Mouse (Mus musculus): ENCODE results near the gene Sec61a2.
A peak's percentile ranks its signal among the peaks of the same experiment; 100 is the strongest.

Sec61a2 gene

DNA sequence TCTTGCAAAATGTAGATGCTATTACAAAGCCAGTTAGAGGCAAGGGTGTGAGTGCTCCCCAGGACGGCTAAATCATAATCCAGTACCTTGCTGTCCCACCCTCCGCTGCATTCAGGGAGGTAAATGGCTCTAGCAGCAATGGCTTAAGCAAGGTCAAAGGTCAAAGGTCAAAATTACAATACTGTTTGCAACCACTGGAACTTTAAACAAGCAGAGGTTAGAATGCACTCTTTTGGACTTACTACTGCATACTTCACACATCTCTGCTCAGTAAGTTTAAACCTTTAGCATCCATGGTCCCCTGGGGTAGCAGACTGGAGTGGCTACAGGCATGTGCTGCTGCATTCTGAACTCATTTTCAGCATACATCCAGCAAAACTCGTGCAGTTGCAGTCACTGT, 17.8 kb downstream of the Sec61a2 start:
- DNase-seq, result no peak

- DNase-seq, result no peak
These were observed 25.5 kb downstream of the Sec61a2 start for GRCm38 (mm10) chr2:5869746-5870145.

DNA sequence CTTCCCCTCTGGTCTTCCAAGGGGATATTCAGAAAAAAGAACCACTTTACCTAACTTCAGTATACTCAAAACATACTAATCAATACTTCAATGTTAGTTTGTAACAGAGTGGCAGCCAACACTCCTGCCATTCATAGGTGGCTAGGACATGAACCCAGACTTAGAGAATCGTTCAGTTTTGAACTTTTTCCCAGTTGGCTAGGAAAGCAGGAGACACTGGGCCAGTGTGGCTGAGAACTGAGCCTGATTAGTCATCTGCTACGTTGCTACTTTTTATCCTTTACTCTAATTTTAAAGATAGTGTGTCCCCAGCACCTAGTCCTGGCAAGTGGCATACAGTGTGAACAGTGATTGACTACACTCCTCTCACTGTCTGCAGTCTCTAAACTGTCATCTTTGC, 27.6 kb downstream of the Sec61a2 start:
- no peak for DNase-seq

DNA sequence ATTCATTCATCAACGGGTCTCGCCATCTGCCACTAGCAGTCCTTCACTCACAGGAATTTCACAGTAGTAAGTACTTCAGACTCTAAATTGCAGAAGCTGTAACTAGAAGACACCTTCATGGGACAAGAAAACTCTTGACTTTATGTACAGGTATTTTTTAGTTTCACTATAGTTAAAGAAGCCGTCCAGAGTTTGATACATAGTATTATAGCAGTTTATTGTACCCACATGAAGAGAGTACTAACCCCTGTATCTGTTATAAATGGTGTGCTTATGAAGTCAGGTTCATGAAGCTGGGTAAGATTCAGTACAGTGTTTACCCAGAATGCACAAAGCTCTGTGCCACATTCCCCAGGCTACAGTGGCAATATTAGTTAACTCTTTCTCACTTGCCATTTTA, 32.4 kb downstream of the Sec61a2 start, which contains the start of gene Gm13199:
Gene Gm13199 (minus strand): TSS at position 101 of the 400 bp plus-strand sequence.
- DNase-seq, result no peak

DNA sequence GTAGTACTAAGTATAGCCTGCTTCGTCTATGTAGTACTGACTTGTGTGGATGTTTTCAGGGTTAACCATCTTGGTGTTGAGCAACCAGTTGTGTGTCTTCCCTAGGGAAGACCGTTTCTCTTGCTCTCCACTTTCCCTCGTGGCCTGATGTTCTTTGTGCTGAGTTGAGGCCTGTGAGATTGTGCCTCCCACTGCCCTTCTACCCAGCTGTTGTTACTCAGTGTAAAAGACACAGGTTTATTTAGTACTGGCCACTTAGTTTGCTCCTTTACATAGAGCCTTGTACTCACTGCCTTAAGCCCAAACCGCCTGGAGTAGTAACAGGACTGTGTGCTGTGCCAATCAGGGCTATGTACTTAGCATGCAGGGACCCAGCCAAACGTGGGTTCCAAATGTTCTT, 43.4 kb downstream of the Sec61a2 start:
- no peak for DNase-seq

- DNase-seq, result no peak
These were observed 44.1 kb downstream of the Sec61a2 start for GRCm38 (mm10) chr2:5851116-5851515.

- DNase-seq, result no peak
These were observed 49.4 kb downstream of the Sec61a2 start for GRCm38 (mm10) chr2:5845826-5846225.

- peak; percentile 91 to 95 for DNase-seq
These were observed 50.2 kb downstream of the Sec61a2 start, which contains the start of the genes Nudt5 and Cdc123 for GRCm38 (mm10) chr2:5844873-5845631. Gene Nudt5, plus strand, starts transcription at chr2:5845019. Gene Cdc123, minus strand, starts transcription at chr2:5845164.

DNA sequence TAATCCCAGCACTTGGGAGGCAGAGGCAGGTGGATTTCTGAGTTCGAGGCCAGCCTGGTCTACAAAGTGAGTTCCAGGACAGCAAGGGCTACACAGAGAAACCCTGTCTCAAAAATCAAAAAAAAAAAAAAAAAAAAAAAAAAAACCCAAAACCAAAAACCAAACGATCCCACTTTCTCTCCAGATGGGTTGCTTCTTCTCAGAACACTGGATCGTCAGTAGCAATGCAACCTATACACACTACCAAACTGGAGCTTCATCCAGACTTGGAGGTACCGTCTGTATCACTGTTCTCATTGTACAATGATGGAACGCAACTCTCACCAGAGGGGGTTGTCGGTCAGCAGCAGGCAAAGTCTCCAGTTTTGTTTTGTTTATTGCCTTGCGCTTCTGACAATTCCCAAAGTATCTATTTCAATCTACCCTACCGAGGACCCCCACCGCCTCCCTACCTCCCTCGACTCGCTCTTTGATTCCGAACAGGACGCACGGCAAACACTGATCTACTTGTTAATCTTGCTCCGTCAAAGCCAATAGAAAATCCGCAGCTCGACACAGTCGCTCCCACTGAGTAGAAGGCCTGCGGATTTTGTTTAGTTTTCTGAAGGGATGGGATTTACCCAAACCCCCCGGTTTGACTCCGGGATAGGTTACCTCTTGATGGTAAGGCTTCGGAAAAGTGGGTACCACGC, 50.9 kb downstream of the Sec61a2 start:
- no peak for DNase-seq

DNA sequence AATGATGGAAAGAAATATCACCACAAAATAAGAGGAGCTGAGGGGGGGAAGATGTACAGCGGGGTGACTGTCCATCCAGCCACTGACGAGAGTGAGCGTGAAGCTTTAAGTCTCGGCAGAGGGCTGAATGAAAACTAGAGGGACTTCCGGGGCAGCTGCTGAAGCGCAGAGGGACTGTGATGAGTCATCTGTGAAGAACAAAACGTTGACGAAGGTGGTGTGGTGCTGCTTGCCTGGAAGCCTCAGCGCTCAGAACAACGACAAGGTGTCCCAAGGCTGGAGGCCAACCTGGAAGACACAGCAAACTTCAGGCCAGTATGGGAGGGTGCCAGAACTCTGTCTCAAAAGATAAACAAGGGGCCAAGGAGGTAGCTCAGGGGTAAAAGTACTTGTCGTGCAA, 54.4 kb downstream of the Sec61a2 start:
- no peak for DNase-seq

- DNase-seq, result no peak
These were observed 69.8 kb downstream of the Sec61a2 start for GRCm38 (mm10) chr2:5825265-5825913.

DNA sequence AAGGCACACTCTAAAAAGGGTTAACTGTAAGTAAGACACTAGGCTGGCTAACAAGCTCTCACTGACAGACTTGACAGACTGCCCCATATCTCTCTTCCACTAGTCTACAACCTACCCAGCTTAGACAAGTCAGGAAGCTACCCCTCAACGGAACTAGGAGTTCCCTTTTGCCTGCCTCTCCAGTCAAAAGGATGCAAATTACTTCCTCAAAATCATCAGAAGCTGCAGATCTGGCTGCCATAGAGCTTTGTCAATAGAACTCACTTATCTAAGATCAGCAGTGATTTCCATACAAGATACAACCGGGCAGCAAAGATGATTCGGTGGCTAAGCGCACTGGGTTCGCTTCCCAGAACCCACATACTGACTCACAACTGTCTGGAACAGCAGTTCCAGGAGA, 70.5 kb downstream of the Sec61a2 start:
- no peak for DNase-seq

GRCm38 (mm10) chr2:5824213-5824612, 71.0 kb downstream of the Sec61a2 start:
- no peak for DNase-seq

DNA sequence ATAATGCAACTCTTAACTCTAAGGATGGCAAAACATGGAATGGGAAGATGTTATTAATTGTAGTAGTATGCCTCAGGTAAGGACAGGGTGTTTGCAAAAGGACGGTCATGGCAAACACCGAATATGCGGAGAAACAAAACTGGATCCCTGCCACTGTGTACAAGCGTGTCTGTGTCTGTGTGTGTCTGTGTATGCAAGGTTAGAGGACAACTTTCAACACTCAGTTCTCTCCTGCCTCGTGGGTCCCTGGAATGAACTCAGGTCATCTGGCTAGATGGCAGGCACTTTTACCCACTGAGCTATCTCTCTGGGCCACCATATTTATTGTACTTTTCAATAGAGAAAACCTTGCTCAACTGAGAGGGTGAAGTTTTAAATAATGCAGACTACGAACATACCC, 72.8 kb downstream of the Sec61a2 start:
- no peak for DNase-seq

DNA sequence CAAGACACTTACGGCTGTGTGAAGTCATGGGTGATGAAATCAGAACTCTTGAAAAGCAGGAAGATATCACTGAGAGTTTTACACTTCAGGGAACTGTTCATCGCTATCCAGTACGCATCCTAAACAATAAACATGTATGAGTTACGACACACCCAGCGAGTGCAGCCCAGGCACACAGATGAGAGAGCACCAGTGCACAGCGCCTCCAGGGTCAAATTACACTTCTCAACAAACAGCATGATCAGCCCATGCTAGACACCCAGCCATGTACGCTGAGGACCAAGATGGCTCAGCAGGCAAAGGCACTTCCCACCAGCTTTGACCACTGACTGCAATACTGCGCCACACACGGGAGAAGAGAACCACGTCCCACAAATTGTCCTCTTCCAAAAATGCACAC, 74.0 kb downstream of the Sec61a2 start:
- DNase-seq, result peak in 1 of 2 experiments; percentile 9
